Mouse (Mus musculus): ENCODE measurements around the gene Tchp.

Tchp gene

DNA sequence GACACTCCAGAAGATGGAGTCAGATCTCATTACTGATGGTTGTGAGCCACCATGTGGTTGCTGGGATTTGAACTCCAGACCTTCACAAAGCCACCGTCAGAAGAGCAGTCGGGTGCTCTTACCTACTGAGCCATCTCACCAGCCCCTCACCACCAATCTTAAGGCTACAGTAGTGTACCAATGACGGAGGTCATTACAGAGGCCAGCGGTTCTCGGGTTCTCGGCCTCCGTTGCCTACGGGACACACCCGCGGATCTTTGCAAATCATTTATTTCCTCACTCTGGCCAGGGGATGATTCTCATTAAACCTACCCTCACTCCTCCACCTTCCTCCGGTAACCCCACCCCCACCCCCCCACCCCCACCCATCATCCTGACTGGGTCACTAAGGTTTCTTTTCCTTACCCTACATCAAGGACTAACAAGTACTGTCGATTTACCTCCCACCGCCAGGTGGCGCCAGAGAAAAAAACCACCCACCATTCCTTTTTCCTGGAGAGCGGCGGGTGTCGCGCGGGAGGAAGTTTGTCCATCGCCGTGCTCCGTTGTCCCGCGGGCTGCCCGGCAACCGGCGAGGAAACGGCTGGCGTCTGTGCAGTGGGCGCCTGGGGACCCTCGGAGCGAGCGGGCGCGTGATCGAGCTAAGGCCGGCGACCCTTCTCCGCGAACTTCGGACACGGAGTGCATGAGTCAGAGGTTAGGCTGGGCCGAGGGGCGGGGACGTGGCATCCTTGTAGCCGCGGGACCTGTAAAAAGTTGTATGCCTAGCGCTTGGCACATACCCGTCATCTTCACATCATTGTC is at the start of gene Tchp:
Tchp (plus strand) TSS at position 496 of the 804 bp plus-strand sequence.
- peak; percentile 99 for DNase-seq

DNA sequence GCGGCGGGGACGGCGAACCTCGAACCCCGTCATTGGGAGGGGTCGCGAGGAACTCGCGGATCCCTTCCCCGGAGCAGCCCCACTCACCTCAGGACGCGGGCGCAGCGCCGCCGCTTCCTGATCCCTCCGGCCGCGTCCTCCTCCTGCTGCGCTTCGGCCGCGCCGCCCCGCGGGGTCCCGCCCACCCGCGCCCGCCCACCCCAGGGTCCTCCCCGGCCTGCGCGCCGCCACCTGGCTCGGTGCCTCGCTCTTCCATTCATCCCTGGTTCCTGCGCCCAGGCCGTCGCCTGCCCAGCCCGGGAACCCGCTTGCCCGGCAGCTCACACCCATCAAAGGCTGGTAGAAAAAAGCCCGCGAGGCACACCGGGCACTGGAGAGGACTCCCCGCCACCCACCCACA is 49.3 kb upstream of the Tchp start, which contains the start of gene Trpv4:
Trpv4 (minus strand) TSS at position 167 of the 400 bp plus-strand sequence.
- DNase-seq, result peak; percentile 94

DNA sequence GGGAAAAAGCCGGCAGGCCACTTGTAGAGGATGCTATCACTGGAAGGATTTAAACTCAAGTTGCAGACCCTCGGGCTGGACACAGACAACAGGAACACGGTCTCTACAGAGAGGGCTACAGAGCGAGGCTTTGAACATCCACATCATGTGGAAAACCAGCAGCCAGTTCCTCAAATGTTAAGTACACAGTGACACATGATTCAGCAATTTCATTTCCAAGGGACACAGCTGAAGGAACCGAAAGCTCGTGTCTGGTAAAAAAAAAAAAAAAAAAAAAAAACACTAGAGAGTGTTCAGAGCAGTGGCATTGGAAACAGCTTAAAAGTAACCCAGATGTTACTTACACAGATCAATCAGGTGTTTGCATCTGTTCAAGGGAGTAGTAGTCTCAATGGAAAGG is 46.5 kb upstream of the Tchp start:
- no peak for DNase-seq

DNA sequence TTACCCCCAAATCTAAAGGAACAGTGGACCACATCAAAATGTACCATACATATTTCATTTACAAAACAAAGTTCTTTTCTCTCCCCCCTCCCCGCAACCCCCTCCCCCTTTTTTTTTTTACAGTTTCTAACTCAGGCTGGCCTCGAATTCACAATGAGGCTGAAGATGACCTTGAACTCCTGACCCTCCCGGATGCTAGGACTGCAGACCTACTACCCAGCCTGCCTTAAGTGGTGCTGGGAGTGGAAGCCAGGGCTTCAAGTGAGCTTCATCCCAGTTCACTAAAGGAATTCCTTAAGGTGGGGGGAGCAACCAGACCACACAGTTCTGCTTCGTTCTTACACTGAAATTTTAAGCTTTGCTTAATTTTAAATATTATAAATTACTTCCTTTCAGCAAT is 43.4 kb upstream of the Tchp start:
- no peak for DNase-seq

DNA sequence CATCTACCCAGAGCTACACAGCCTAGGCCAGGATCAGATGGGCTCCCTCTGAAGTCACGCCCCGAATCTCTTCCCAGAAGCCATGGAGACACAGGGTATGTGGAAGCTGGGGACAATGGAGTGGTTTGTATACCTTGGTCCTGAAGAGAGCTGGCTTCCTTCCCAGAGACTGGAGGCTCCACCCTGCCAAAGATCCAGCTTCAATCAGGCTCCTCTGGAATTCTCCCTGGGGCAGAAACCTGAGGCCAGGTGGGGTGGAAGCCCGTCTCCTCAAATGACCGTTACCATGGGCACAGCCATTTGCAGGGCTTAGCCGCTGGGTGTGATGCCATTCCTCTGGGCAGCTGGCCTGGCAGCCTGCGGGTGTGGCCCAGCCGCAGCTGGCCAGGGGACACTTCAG is 42.8 kb upstream of the Tchp start:
- peak; percentile 91 for DNase-seq

DNA sequence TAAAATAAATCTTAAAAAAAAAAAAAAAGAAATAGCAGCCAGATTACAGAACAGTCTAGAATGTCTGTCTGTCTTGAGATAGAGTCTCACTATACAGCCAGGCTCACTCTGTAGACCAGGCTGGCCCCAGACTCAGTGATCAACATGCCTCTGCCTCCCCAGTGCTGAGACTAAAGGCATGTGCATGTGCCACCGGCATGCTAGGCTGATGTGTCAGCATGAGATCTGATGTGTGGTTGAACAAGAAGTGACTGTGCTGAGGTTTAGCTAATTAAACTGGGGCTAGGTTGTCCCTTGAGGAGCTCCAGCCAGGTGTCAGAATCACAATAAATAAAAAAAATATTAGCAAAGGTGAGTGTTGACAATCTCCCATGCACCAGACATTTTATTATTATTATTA is 40.9 kb upstream of the Tchp start:
- peak; percentile 90 for DNase-seq

DNA sequence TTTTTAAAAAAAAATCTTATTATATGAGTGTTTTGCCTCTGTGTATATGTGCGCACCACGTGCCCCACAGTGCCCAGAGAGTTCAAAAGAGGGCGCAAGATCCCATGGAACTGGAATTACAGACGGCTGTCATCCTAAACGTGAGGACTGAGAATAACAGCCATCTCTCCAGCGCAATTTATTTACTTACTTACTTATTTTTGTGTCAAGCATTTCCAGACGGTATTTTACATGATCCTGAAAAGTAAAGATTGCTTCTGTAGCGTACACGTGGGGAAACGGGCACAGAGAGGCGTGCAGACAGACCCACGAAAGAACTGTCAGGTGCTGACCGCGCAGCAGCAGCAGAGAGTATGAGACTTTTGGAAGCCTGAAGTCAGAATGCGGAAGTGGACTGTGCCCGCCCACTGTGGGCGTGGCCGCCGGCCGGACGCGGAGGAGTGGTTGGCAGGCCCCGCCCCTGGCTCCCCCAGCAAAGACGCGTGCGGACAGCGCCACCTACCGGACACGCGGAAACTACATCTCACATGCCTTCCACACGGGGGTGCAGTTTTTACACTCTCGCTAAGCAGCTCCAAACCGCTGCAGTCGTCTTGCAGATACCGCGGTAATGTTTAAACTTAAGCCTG is 40.2 kb upstream of the Tchp start:
- DNase-seq, result peak; percentile 99

DNA sequence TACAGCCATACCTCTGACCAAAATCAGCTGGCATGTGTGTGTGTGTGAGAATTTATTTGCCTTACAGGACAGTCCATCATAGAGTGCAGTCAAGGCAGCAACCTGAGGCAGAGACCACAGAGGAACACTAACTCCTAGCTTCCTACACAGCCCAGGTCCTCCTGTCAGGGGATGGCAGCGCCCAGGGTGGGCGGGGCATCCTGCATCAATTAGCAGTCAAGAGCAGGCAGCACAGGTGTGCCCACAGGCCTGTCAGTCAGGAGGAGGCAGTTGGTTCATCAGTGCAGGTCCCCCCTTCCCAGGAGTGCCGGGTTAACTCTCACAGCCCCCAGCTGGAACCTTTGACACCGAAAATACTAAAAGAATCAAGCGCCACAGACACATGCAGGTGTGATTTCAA is 38.5 kb upstream of the Tchp start:
- DNase-seq, result peak; percentile 92

DNA sequence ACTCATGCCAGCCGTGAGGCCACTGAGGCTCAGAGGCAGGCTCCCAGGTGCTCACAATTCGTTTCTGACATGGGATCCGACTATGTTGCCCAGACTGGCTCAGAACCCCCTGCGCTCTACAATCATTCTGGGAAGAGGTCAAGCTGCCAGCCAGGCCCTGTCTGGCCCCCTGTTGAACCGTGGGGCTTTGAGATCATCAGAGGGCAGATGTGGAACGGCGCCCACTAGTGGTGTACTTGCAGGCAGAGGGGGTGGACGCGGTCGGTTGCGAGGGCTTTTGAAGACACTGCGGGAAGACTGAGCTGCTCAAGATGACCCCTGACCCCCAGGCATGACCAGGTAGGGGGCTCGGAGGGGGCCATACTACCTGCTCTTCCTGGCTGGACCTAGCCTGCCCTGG is 34.4 kb upstream of the Tchp start:
- no peak for DNase-seq

DNA sequence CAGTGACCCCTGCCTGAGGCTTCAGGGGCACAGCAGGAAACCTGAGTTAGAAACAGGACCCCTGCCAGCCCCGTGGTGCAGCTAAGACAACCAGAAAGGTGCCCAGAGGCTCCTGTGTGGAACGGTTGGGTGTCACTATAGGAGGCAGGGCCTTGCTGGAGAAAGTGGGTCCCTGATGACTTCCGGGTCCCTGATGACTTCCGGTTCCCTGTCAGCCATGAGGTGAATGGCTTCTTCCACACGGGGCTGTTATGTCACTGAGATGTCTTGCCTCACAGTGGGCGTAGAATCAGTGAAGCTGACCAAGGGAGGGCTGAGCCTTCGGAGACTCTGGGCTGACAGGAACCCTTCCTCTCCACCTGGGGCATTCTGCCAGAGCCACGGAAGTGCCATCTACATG is 33.0 kb upstream of the Tchp start:
- DNase-seq, result no peak

DNA sequence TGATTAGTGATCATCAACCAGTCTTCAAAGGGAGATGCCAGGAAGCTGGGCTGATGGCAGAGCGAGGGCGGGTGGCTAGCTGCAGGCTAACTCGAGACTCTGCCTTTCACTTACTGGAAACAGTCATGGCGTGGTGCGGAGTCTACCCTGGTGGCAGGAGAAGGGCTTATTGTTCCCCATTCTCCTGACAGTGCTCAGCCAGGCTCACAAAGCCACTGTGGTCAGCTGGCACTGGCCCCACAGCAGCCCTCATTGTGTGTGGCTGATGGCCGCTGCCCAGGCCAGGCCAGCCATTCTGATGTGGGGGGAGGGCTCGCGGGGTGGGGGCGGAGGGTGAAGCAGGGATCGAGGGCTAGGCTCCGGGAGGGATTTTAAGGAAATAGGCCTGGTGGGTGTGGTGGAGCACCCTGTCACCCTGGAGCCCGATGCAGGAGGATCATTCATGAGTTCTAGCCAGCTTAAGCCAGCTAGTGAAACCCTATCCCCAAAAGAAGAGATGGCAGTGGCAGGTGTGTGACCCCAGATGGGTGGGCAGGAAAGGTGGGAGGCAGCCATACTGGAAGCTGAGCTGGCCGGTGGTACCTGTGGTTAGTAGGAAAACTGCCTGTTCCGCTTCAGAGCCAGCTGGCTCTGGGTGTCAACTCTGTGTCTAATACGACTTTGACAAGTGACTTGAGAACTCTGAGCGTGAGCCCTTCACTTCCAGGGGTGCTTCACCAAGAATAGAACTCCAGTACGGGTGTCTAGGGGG is 27.5 kb upstream of the Tchp start:
- DNase-seq, result peak; percentile 92

DNA sequence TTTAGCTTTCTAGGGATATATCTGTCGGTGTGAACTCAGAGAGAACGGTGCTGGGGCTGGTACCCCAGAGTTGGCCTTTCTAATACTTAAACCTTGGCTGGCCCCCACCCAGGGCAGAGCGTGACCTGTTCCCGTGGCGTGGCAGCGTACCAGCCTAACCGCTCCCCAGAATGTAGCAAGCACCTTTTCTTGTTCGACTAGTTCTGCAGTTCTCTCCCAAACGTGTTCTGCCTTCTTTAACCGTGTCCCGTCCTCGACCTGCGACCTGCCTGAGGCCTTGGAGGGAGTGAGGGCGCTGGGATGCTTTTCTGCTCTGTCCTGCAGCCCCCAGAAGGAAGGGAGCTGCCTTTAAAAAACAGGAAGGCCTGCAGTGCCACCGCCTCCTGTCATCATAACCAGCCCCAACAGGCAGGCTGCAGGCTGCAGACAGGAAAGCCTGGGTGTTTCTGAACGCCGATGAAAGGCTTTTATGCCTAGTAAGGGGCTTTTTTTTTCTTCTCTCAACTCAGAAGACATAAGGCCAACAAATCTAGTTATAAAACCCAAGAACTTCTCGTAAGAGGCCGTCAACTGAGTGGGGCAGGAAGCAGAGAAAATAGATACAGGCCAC is 26.8 kb upstream of the Tchp start:
- DNase-seq, result no peak

DNA sequence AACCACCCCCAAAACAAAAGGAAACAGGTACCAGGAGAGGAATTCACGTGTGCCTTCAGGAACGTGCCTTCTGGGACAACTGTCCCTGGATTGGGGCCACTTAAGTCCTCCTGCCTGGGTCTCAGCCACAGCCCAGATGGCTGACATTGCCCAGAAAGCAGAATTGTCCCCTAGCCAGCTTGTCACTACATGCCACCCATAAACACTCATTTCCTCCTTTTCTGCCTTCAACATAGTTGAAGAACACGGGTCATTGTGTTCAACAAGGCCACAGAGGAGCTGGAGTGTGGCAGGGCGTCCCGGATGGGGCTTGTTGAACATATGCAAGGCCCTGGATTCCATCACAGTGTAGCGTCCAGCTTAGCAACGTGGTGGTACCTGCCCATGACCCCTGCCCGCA is 25.8 kb upstream of the Tchp start:
- peak; percentile 94 for DNase-seq

DNA sequence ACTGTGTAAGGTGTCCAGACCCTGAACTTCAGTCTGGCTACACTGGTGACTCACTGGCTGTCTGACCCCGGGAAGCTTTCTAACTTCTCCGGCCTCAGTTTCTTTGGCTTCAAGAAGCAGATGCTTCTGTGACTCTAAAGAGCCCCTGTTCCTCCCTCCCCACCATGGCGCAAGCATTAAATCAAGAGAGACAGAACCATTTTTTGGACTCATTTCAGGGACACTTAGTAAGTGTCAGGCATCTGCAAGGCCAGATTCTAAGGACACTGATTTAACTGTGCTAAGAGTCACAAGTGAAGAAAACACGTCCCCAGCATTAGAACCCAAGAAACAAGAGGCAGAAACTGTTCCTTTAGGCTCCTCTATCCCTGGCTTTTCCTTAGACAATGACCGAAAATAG is 21.6 kb upstream of the Tchp start:
- no peak for DNase-seq

DNA sequence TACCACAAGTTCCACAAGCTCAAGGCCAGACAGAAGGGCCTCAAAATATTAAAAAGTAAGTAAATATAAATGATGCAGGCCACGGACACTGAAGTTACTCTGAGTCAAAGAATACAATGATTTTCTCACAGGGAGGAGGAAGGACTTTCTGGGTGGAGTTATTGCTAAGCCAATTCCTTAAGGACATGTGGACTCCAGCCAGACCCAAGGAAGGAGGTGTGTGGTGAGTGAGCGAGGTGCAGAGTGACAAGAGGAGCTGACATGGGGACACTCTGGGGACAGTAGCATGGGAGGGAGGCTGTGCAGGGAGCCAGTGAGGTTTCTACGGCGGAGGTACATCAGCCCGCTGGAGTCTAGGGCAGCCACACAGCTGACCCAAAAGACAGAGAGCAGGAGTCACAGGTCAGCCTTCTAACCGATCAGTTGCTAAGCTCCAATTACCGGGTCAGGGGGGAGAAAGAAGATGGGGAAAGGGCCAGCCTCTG is 20.8 kb upstream of the Tchp start:
- DNase-seq, result peak; percentile 92

DNA sequence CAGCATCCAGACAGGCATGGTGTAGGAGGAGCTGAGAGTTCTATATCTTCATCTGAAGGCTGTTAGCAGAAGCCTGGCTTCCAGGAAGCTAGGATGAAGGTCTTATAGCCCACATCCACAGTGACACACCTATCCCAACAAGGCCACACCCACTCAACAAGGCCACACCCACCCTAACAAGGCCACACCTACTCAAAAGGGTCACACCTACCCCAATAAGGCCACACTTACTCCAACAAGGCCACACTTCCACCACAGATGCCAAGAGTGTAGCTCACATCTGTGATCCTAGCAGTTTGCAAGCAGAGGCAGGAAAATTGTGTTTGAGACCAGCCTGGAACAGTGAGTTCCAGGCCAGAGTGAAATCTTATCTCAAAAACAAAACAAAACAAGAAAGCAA is 19.7 kb upstream of the Tchp start:
- DNase-seq, result no peak

DNA sequence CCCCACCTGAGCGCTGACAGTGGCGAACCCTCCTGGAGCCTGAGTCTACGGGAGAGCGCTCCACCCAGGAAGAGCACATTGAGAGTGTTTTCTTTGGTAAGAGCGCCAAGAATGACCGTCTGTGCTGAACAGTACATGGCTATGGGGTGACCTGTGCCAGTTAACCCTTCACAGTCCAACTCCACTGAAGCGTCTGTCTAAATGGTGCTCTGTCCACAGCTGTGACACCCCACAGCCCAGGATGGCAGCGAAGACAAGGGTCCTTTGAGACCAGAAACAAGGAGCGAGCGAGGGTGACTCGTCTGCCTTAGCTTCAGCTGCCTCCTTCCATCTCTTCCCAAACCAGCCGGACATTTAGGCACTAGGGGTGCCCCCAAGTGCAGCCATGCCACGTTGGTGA is 18.9 kb upstream of the Tchp start:
- DNase-seq, result peak; percentile 85

DNA sequence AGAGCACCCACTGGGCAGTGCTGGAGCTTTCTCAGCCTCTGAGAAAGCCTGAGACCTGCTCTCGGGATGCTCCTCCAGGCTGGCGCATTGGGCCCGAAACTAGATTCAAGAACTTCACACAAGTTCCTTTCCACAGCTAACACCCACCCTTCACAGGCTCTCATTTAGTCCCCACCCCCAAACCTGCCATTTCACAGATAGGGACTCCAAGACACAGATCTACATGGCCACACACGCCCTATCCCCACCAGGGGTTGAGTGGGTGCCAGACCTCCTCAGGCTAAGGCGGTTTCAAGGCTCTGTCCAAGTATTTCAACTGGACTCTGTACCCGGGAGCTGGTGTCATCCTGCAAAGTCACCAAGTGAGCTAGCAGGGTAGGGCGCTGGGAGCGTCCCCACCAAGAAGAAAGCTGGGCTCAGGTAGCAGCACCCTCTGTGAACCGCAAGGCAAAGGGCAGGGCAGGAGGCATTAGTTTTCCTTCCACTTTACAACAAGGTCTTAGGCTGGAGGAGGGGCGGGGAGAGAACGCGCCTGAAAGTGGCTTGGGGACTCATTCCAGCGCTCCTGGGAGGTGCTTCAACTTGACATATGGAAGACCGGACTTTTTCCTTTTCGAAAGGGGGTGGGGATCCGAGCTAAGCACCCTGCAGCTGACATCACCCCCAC is 17.7 kb upstream of the Tchp start:
- DNase-seq, result peak; percentile 94

DNA sequence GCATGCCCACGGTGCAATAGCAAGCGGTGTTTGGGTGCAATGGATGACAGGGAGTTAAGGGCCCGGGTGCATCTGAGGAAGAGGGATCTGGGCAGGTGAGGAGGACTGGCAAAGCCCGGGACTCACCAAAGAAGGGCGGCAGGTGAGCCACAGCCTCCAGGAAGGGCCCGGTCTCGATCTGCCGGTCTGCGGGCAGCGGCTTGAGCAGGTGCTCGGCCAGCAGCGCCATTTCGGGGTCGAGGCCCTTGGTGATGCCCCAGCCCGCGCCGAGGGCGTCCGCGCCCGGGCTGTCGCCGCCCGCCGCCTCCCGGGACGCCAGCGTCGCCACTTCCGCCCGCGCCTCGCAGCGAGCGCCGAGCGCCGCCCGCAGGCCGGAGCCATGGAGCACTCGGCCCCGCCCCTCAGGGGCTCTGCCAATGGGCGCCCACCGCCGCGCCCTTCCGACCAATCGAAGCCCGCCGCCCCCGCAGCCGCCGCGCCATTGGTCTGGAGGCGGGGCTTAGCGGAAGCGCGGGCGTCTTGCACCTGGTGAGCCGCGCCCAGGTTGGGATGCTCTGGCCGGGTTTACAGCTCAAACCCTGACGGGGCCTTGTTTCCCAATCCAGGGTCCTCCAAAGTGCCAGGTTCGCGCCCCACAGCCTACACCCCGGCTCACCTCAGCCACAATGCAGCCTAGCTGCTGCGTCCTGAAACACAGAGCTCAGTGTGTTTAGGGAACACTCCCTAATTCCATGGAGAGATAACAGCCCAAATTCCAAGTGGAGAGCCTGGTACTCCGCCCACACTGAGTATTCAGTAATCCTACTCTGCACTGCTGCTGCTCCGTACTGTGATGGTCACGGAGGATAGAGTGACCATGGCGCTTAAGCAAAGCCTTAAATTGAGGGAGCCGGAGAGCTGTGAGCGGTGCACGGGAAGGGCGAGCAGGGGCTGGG is 16.7 kb upstream of the Tchp start, which contains the start of gene Gltp:
Gltp (minus strand) TSS at position 352 of the 935 bp plus-strand sequence.
- DNase-seq, result peak; percentile 99

DNA sequence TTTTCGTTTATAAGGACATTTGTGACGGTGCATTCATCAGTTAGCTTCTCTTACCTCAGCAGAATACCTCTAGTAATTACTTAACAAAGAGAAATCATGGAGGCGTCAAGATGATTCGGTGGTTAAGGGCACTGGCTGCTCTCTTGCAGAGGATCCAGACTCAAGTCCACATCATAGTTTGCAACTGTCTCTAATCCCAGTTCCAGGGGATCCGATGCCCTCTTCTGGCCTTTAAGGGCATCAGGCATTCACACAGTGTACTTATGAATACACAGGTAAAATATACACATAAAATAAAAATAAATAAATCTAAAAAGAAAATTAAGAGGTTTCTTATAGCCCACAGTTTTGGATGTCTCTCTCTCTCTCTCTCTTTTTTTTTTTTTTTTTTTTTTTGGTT is 11.8 kb upstream of the Tchp start:
- no peak for DNase-seq

DNA sequence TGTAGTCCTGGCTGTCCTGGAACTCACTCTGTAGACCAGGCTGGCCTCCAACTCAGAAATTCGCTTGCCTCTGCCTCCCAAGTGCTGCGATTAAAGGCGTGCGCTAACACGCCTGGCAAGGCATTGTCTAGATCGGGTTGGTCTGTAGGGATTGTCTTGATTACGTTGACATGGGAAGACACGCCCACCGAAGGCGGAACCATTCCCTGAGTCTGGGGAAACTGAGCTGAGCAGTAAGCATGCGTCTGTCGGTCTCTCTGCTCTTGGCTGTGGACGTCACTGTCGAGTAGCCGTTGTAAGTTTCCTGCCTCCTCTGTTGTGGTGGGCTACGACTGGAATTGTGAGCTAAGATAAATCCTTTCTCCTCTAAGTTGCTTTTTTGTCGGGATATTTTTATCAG is 10.6 kb upstream of the Tchp start:
- DNase-seq, result no peak
